ENCODE assay signal across 15 mouse cellular contexts in genomic region chr9:96035371-96036086, GRCm38 (mm10).
"Had no signal": no experiment of that assay in that cellular context is flagged by ENCODE, and none has a peak within 500 bp of the region (broad histone marks: within the 10 kb centered on the region; RNA-seq: fewer than 3 reads in every experiment).

No protein-coding gene starts in this region.

- H3K27me3 ChIP-seq: liver, embryonic 13.5 days; megakaryocyte, embryonic 14.5 days; midbrain, embryonic 13.5 days had no signal

- ATAC-seq: midbrain, embryonic 13.5 days; midbrain, embryonic 16.5 days had no signal

- H3K4me2 ChIP-seq: liver, embryonic 13.5 days; lung, embryonic 14.5 days; midbrain, embryonic 13.5 days had no signal

- H3K9me3 ChIP-seq: liver, embryonic 13.5 days; megakaryocyte, embryonic 14.5 days; midbrain, embryonic 10.5 days; midbrain, embryonic 13.5 days had no signal

- DNase-seq: kidney, adult 11 months; kidney, adult 9 months; kidney, postnatal 14 days; kidney, postnatal 4 days; liver, embryonic 13.5 days; lung, embryonic 14.5 days; lung, postnatal 10 days; lung, postnatal 36 days; thymus, adult 2 months; thymus, postnatal 14 days had no signal

- H3K9ac ChIP-seq: liver, embryonic 13.5 days; lung, embryonic 14.5 days; midbrain, embryonic 13.5 days had no signal

- H3K4me1 ChIP-seq: liver, embryonic 13.5 days; megakaryocyte, embryonic 14.5 days; midbrain, embryonic 10.5 days; midbrain, embryonic 13.5 days had no signal

- H3K4me3 ChIP-seq: liver, embryonic 13.5 days; megakaryocyte, embryonic 14.5 days; midbrain, embryonic 10.5 days; midbrain, embryonic 13.5 days had no signal

- H3K27ac ChIP-seq: liver, embryonic 13.5 days; midbrain, embryonic 10.5 days; midbrain, embryonic 13.5 days; stomach, postnatal 0 days had no signal
